ENCODE assay signal across 8 mouse cellular contexts in genomic region chr15:101135405-101135804, GRCm38 (mm10). TPM values are rescaled to one million over a fixed set of nuclear protein-coding genes. Genes with fewer than 3 reads are reported as not detected.
DNase-seq lines count a peak whose midpoint lies in the region; ATAC-seq lines count a peak whose summit lies in the region.

No protein-coding gene starts in this region.

- WGBS in limb, embryonic 11.5 days = 59% methylated on average over 7 of the region's 8 CpGs

- H3K27me3 ChIP-seq in megakaryocyte, embryonic 14.5 days (replicated peaks) = peaks cover 63% of the 10 kb centered on the region
- no peaks in the 10 kb centered on the region for H3K27me3 ChIP-seq in limb, embryonic 11.5 days (ENCODE audit: control insufficient read depth, insufficient read depth, low read length)

- H3K4me1 ChIP-seq in megakaryocyte, embryonic 14.5 days = peaks cover 76% of the 10 kb centered on the region
- peaks cover 31% of the 10 kb centered on the region for H3K4me1 ChIP-seq in limb, embryonic 11.5 days (ENCODE audit: control insufficient read depth, insufficient read depth, low read length)

- peak overlapping the region; percentile 15; the same call in 1 of the 2 replicates for H3K4me2 ChIP-seq in limb, embryonic 11.5 days (ENCODE audit: low read depth, severe bottlenecking)

- H3K9me3 ChIP-seq in megakaryocyte, embryonic 14.5 days = no peaks in the 10 kb centered on the region
- 0 out of 2 replicates have a peak, but pooled peaks cover 4% of the 10 kb centered on the region for H3K9me3 ChIP-seq in limb, embryonic 11.5 days (ENCODE audit: control insufficient read depth, low read length)

- ATAC-seq in megakaryocyte, adult 5-6 weeks (ENCODE audit: poor library complexity, severe bottlenecking) = no peak
- no peak for ATAC-seq in limb, embryonic 11.5 days (ENCODE audit: insufficient number of reproducible peaks, low FRiP score, low TSS enrichment, low read depth)
- ATAC-seq in erythroid progenitor cell, adult 5-6 weeks (replicated peaks; ENCODE audit: low FRiP score, poor library complexity, severe bottlenecking) = no peak

- H3K4me3 ChIP-seq in megakaryocyte, embryonic 14.5 days (replicated peaks) = peak overlapping the region; percentile 9
- H3K4me3 ChIP-seq in limb, embryonic 11.5 days (ENCODE audit: low read depth, low read length) = no peak overlapping the region

- peaks cover 12% of the 10 kb centered on the region for H3K36me3 ChIP-seq in megakaryocyte, embryonic 14.5 days (replicated peaks; ENCODE audit: low read length)
- H3K36me3 ChIP-seq in limb, embryonic 11.5 days (ENCODE audit: control insufficient read depth, insufficient read depth, low read length) = no peaks in the 10 kb centered on the region

- peak; percentile 92 for DNase-seq in heart, adult 11 months
- no peak for DNase-seq in heart, postnatal 4 days
- no peak for DNase-seq in limb, embryonic 11.5 days (ENCODE audit: low spot score)
- DNase-seq in thymus, postnatal 14 days = peak; percentile 55
- DNase-seq in right cerebral cortex, postnatal 14 days = no peak

- H3K27ac ChIP-seq in limb, embryonic 11.5 days (replicated peaks; ENCODE audit: low read depth, low read length) = no peak overlapping the region

- H3K9ac ChIP-seq in limb, embryonic 11.5 days (ENCODE audit: low read length) = 0 out of 2 replicates have a peak overlapping the region, but pooled peaks have one; percentile 30

RNA-seq across cellular contexts. Expression of gene Acvrl1, which starts 7.1 kb away (rescaled TPM):
- 10 to 100 TPM; 20.5 to 21.7 TPM for total RNA-seq in heart, postnatal 4 days (2021)
- polyA plus RNA-seq in megakaryocyte, embryonic 14.5 days (2012; ENCODE audit: insufficient read depth, low replicate concordance) = 2.1 and 7.9 TPM in 2 replicates
- total RNA-seq in megakaryocyte, adult 5-6 weeks (2015) = 6.9 and 8.2 TPM in 2 replicates
- 27.6 and 34.9 TPM in 2 replicates for total RNA-seq in megakaryocyte, adult 5-6 weeks (2017)
- 3.8 and 5.0 TPM in 2 replicates for polyA plus RNA-seq in limb, embryonic 11.5 days (2014; fragmentation: Nextera tagmentation; extraction: Ambion mirVana)
- total RNA-seq in erythroid progenitor cell, adult 5-6 weeks (2015; ENCODE audit: low replicate concordance) = 1.1 and 23.1 TPM in 2 replicates
- 0.08 and 1.3 TPM in 2 replicates for total RNA-seq in erythroid progenitor cell, adult 5-6 weeks (2017; ENCODE audit: low replicate concordance)

RNA-seq across cellular contexts. Expression of gene Ankrd33, which starts 19.9 kb away (rescaled TPM):
- total RNA-seq in heart, postnatal 4 days (2021) = not detected
- polyA plus RNA-seq in megakaryocyte, embryonic 14.5 days (2012; ENCODE audit: insufficient read depth, low replicate concordance) = not detected in 2 replicates
- not detected in 2 replicates for total RNA-seq in megakaryocyte, adult 5-6 weeks (2015)
- not detected in 2 replicates for total RNA-seq in megakaryocyte, adult 5-6 weeks (2017)
- not detected in 2 replicates for polyA plus RNA-seq in limb, embryonic 11.5 days (2014; fragmentation: Nextera tagmentation; extraction: Ambion mirVana)
- not detected in 2 replicates for total RNA-seq in erythroid progenitor cell, adult 5-6 weeks (2015; ENCODE audit: low replicate concordance)
- not detected in 2 replicates for total RNA-seq in erythroid progenitor cell, adult 5-6 weeks (2017; ENCODE audit: low replicate concordance)

RNA-seq across cellular contexts. Expression of gene Acvr1b, which starts 38.5 kb away (rescaled TPM):
- total RNA-seq in heart, postnatal 4 days (2021) = 10 to 100 TPM; 20.8 to 21.4 TPM
- 6.1 and 8.2 TPM in 2 replicates for polyA plus RNA-seq in megakaryocyte, embryonic 14.5 days (2012; ENCODE audit: insufficient read depth, low replicate concordance)
- total RNA-seq in megakaryocyte, adult 5-6 weeks (2015) = 7.4 and 7.7 TPM in 2 replicates
- total RNA-seq in megakaryocyte, adult 5-6 weeks (2017) = 15.2 and 17.1 TPM in 2 replicates
- 8.0 and 9.4 TPM in 2 replicates for polyA plus RNA-seq in limb, embryonic 11.5 days (2014; fragmentation: Nextera tagmentation; extraction: Ambion mirVana)
- total RNA-seq in erythroid progenitor cell, adult 5-6 weeks (2015; ENCODE audit: low replicate concordance) = 0.84 and 1.8 TPM in 2 replicates
- 1.2 and 1.4 TPM in 2 replicates for total RNA-seq in erythroid progenitor cell, adult 5-6 weeks (2017; ENCODE audit: low replicate concordance)

RNA-seq across cellular contexts. Expression of gene Fignl2, which starts 57.0 kb away (rescaled TPM):
- total RNA-seq in heart, postnatal 4 days (2021) = 1 to 10 TPM; 3.2 to 4.2 TPM
- 0.61 and 0.94 TPM in 2 replicates for polyA plus RNA-seq in megakaryocyte, embryonic 14.5 days (2012; ENCODE audit: insufficient read depth, low replicate concordance)
- total RNA-seq in megakaryocyte, adult 5-6 weeks (2015) = 0.04 TPM in 1 of 2 replicates, not detected in the other
- total RNA-seq in megakaryocyte, adult 5-6 weeks (2017) = 0.07 and 0.16 TPM in 2 replicates
- 1.3 and 1.5 TPM in 2 replicates for polyA plus RNA-seq in limb, embryonic 11.5 days (2014; fragmentation: Nextera tagmentation; extraction: Ambion mirVana)
- not detected in 2 replicates for total RNA-seq in erythroid progenitor cell, adult 5-6 weeks (2015; ENCODE audit: low replicate concordance)
- total RNA-seq in erythroid progenitor cell, adult 5-6 weeks (2017; ENCODE audit: low replicate concordance) = not detected in 2 replicates

Comparison
In these comparisons a context has a peak if more than half of its experiments do, and no peak if none do; other contexts are left out.
1. DNase-seq: peak in heart, adult 11 months (single experiment) and thymus, postnatal 14 days (single experiment); none in heart, postnatal 4 days (single experiment), limb, embryonic 11.5 days (single experiment) and right cerebral cortex, postnatal 14 days (single experiment).